Mouse (Mus musculus) ES-E14 (cell line): Measurements from ENCODE around the gene A3galt2. TPM values are rescaled to one million over a fixed set of nuclear protein-coding genes. Genes with fewer than 3 reads are reported as not detected.
A peak's percentile ranks its signal among the peaks of the same experiment; 100 is the strongest.

Source experiments
- DNase-seq: peaks from one replicate; pipeline ENCODE4 v3.0.0-alpha.2; 2013; ENCODE audit warnings: low read depth, low spot score
- H3K27ac ChIP-seq: 2 replicates; pipeline ENCODE4 v1.5.1; 2012; ENCODE audit warnings: low read depth, mild to moderate bottlenecking, low read length, moderate library complexity, mixed read lengths; ENCODE audit not compliant: poor library complexity, insufficient read depth, severe bottlenecking
- H3K36me3 ChIP-seq: 2 replicates; pipeline ENCODE4 v1.6.1; 2012; ENCODE audit warnings: mild to moderate bottlenecking, low read length, moderate library complexity, mixed read lengths; ENCODE audit not compliant: control insufficient read depth, poor library complexity, insufficient read depth, severe bottlenecking
- H3K4me1 ChIP-seq, 2 experiments: fragments of 150-350 bp in 1 of 2; sonication (generic) in 1 of 2; 2 replicates each; pipeline ENCODE4 v1.6.1; 2012; ENCODE audit warnings: low read length in 2 of 2, mild to moderate bottlenecking in 1 of 2, mixed read lengths in 1 of 2; ENCODE audit not compliant: control insufficient read depth in 2 of 2, insufficient read depth in 2 of 2, poor library complexity in 1 of 2
- H3K4me3 ChIP-seq, 2 experiments: fragments of 150-350 bp in 1 of 2; sonication (generic) in 1 of 2; 2 replicates each; pipeline ENCODE4 v1.5.1; 2012; ENCODE audit warnings: low read length in 2 of 2, low read depth in 1 of 2, mild to moderate bottlenecking in 1 of 2, mixed read lengths in 1 of 2; ENCODE audit not compliant: insufficient read depth in 1 of 2, poor library complexity in 1 of 2, severe bottlenecking in 1 of 2
- H3K9ac ChIP-seq: 2 replicates; pipeline ENCODE4 v1.6.1; 2012; ENCODE audit warnings: low read depth, mild to moderate bottlenecking, low read length, mixed read lengths; ENCODE audit not compliant: poor library complexity, insufficient read depth, severe bottlenecking
- H3K9me3 ChIP-seq: fragments of 150-350 bp; sonication (generic); 2 replicates; pipeline ENCODE4 v1.6.1; 2012; ENCODE audit warnings: low read depth, mild to moderate bottlenecking, low read length; ENCODE audit not compliant: control insufficient read depth, insufficient read depth
- CHD2 ChIP-seq: IDR thresholded peaks from 2 replicates; pipeline ENCODE4 v1.6.1; 2014; ENCODE audit warnings: mild to moderate bottlenecking, low read depth, low read length, inconsistent platforms
- HCFC1 ChIP-seq: IDR thresholded peaks from 2 replicates; pipeline ENCODE4 v1.6.1; 2012; ENCODE audit warnings: low read length, inconsistent platforms, borderline replicate concordance; ENCODE audit not compliant: insufficient read depth
- MAFK ChIP-seq: IDR thresholded peaks from 2 replicates; pipeline ENCODE4 v1.6.1; 2014; ENCODE audit warnings: mild to moderate bottlenecking, low read depth, low read length, inconsistent platforms; ENCODE audit not compliant: insufficient read depth
- ZC3H11A ChIP-seq: IDR thresholded peaks from 2 replicates; pipeline ENCODE4 v1.6.1; 2012; ENCODE audit warnings: low read depth, mild to moderate bottlenecking, inconsistent platforms, low read length, borderline replicate concordance
- ZNF384 ChIP-seq: IDR thresholded peaks from 2 replicates; pipeline ENCODE4 v1.6.1; 2012; ENCODE audit warnings: low read depth, low read length, inconsistent platforms
- in situ Hi-C, 2 experiments: fragments of 600-800 bp; cut with MboI; formaldehyde crosslinking; loops; one replicate each; pipeline ENCODE4 v1.15.1; 2025; ENCODE audit warnings: low sequenced_read_pairs in 2 of 2, inconsistent platforms in 1 of 2; ENCODE audit not compliant: unreplicated experiment in 2 of 2
- total RNA-seq: library from RNA; depleted of rRNA; stranded (reverse); fragments of 300-350 nt; gene quantifications from 2 replicates; pipeline ENCODE4 v1.2.3, GENCODE M21; 2012

A3galt2 gene
- total RNA-seq, 1 experiment, result 0.09 TPM

- DNase-seq, result no peak
- Histone ChIP-seq H3K36me3 (no peaks in the 10 kb centered on the region), H3K9ac (no peak overlapping the region), H3K4me1 (peaks cover 5 to 26% of the 10 kb centered on the region in 2 experiments), H3K9me3 (no peaks in the 10 kb centered on the region), H3K4me3 (no peak overlapping the region), H3K27ac (no peak overlapping the region)
- in situ Hi-C loops, result no loop called here
- no peak for TF ChIP-seq CHD2
- no peak for TF ChIP-seq ZC3H11A
- TF ChIP-seq HCFC1, result no peak
- no peak for TF ChIP-seq ZNF384
- TF ChIP-seq MAFK, result no peak
Measured at GRCm38 (mm10) chr4:128734217-128734616, 20.9 kb upstream of the A3galt2 start.

GRCm38 (mm10) chr4:128734721-128735671 is 20.2 kb upstream of the A3galt2 start:
- no peak for DNase-seq
- H3K36me3 ChIP-seq, result no peaks in the 10 kb centered on the region
- no peak overlapping the region for H3K27ac ChIP-seq
- no peaks in the 10 kb centered on the region for H3K9me3 ChIP-seq
- TF ChIP-seq ZC3H11A, result no peak
- no peak for TF ChIP-seq MAFK
- TF ChIP-seq CHD2, result no peak
- TF ChIP-seq HCFC1, result no peak
- no peak for TF ChIP-seq ZNF384
- in situ Hi-C loops, result no loop called here
- no peak overlapping the region for H3K9ac ChIP-seq
- H3K4me1 ChIP-seq, result peaks cover 5 to 22% of the 10 kb centered on the region in 2 experiments
- no peak overlapping the region for H3K4me3 ChIP-seq

GRCm38 (mm10) chr4:128737137-128737589 is 18.0 kb upstream of the A3galt2 start:
- TF ChIP-seq HCFC1, result no peak
- TF ChIP-seq CHD2, result no peak
- TF ChIP-seq ZC3H11A, result no peak
- no peak for TF ChIP-seq MAFK
- TF ChIP-seq ZNF384, result no peak
- 0 out of 2 replicates have a peak overlapping the region, but pooled peaks have one; percentile 13 for H3K9ac ChIP-seq
- no peaks in the 10 kb centered on the region for H3K9me3 ChIP-seq
- peak overlapping the region in 1 of 2 experiments; percentile 10; a peak in 1 of 4 replicates for H3K4me3 ChIP-seq
- H3K36me3 ChIP-seq, result no peaks in the 10 kb centered on the region
- in situ Hi-C loops, result no loop called here
- H3K4me1 ChIP-seq, result peaks cover 5 to 22% of the 10 kb centered on the region in 2 experiments
- peak overlapping the region; percentile 75; the same call in 1 of the 2 replicates for H3K27ac ChIP-seq
- peak; percentile 79 for DNase-seq

- no peaks in the 10 kb centered on the region for H3K9me3 ChIP-seq
- peaks cover 5 to 24% of the 10 kb centered on the region in 2 experiments for H3K4me1 ChIP-seq
- no peaks in the 10 kb centered on the region for H3K36me3 ChIP-seq
- TF ChIP-seq HCFC1, result no peak
- no peak for TF ChIP-seq ZNF384
- no peak for TF ChIP-seq CHD2
- TF ChIP-seq MAFK, result no peak
- TF ChIP-seq ZC3H11A, result no peak
- 0 out of 4 replicates have a peak overlapping the region, but pooled peaks of 1 of the 2 experiments have one; percentile 10 for H3K4me3 ChIP-seq
- in situ Hi-C loops, result no loop called here
- peak overlapping the region; percentile 75 for H3K27ac ChIP-seq
- no peak overlapping the region; the same call in 1 of the 2 replicates for H3K9ac ChIP-seq
- no peak for DNase-seq
Measured at GRCm38 (mm10) chr4:128737825-128738610, 17.1 kb upstream of the A3galt2 start.
